Mouse (Mus musculus): ENCODE measurements around the gene Olfr10.

- TF ChIP-seq POLR2A (IDR thresholded peaks at IDR 0.05; ENCODE audit: low read depth, low read length) = no peak
- TF ChIP-seq CTCF (IDR thresholded peaks at IDR 0.05; ENCODE audit: extremely low read depth, insufficient read depth, insufficient read length, insufficient replicate concordance) = no peak
Observed at GRCm38 (mm10) chr11:49334888-49335287, 30.3 kb downstream of the Olfr10 start, which contains the start of gene Olfr1390.

Data from spleen, adult 2 months (tissue).